Mouse (Mus musculus): ENCODE measurements at regions not wholly inside any gene's neighbourhood (a gene's known extent, or its start where the extent isn't known, plus 50 kb on each side); places are given as distances from the start of the nearest gene placed in this dataset.

DNA sequence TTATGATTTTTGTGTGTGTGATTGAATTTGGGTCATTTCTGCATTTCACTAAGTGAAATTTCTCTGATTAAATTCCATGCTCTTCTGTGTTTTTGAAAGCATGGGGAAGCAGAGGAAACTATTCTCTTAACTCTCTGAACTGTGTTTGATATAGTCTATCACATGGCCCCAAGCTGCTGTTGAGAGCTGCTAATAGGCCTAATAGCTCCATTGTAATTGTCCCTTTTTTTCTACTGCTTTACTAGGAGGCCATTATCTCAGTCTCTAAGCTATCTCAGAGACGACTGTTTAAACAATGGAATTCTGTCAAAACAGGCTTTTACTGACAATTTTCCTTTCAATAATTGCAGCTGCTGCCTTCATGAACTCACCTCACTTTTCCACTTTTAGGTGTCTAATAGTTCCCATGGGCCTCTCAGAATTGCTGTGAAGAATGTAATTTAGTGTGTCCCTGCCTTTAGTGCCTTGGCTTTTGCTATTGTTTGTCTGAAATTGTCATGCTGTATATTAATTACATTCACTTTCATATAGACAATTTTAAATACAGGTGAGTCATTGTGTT is 721.5 kb upstream of the Kcnd2 start:
- Histone ChIP-seq H3K4me2 (replicated peaks) (no peak overlapping the region), H3K9ac (replicated peaks) (no peak overlapping the region), H3K27me3 (no peaks in the 10 kb centered on the region), H3K4me3 (replicated peaks) (no peak overlapping the region), H3K4me1 (replicated peaks) (peaks cover 3% of the 10 kb centered on the region; the same call in 1 of the 2 replicates), H3K27ac (no peak overlapping the region), H3K36me3 (no peaks in the 10 kb centered on the region), H3K9me3 (no peaks in the 10 kb centered on the region)
- 3% methylated on average over 1 of the region's 1 CpGs for WGBS
- peak; percentile 50; the same call in 1 of the 2 replicates for ATAC-seq

DNA sequence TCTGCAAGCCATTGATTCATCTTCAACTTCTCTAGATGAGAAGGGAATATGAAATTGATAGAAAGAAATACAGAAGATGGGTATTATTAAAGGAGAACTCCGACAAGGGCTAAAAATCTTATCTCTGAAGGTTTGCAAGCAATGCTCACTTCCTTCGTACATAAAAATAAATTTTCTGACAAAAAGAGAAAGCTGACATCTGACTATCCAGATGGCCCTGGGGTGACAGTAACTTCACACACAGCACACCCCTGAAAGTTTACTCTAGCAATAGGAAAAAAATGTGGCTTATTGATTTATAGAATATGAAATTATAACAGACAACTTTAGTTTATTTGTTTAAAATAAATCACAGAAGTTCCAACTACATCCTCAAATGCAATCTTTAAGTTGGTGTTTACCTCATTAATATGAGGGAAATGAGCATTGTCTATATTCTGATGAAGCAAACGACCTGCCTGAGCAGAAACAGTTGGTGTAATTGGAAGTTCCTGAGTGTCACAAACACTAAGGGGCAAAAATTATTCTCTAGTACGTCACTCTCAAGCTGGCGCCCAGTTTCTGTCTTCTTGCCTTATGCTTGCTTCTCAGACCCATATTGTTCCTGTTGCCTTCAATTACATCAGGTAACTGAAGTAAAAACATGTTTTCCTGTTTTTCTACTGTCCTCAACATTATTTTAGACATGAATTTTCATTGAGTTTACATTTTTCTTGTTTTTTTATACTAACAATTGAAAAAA is 712.8 kb upstream of the Kcnd2 start:
- Histone ChIP-seq H3K9me3 (no peaks in the 10 kb centered on the region), H3K36me3 (no peaks in the 10 kb centered on the region), H3K9ac (replicated peaks) (no peak overlapping the region), H3K4me2 (replicated peaks) (no peak overlapping the region), H3K4me1 (replicated peaks) (no peaks in the 10 kb centered on the region), H3K4me3 (replicated peaks) (no peak overlapping the region), H3K27me3 (no peaks in the 10 kb centered on the region), H3K27ac (no peak overlapping the region)
- 83% methylated on average over 5 of the region's 5 CpGs for WGBS
- no peak for ATAC-seq
